Mouse (Mus musculus): ENCODE results near the gene Fam71e2.

The Fam71e2 gene

DNA sequence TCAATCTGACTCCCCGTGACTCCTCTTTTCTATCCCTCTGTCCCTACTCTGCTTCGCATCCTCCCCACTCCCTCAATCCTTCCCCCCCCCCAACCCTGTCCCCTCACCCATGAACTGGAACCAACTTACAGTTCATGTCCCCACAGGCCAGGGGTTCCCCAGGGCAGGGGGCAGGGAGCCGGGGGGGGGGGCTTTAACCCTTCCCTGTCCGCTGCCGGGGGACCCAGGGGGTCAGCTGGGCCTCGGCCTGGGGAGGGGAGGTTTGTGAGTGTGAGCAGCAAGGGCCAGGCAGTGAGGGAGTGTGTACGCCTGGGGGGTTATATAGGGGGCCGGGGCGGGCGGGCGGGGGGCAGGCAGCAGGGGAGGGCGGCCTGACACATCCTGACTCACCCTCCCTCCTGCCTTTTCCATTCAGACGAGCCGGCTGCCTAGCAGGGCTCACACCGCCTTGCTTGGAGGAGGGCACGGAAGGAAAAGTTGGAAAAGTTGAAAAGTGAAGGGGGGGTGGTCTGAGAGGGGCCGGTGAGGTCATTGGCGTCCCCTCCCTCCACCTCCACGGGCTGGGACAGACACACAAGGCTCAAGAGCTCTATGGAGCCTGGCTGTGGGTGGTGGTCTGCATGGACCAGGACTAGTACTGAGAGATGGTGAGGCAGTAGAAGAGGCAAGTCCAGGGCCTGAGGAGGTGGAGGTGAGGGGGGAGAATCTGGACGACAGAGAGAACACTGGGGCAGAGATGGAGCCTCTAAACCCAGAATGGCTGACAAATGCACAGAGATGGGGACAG is 6.9 kb upstream of the Fam71e2 start:
- no peak for DNase-seq

- peak; percentile 76 for DNase-seq
These were observed 6.0 kb upstream of the Fam71e2 start for GRCm38 (mm10) chr7:4776861-4777830.

- no peak for DNase-seq
These were observed 5.0 kb upstream of the Fam71e2 start for GRCm38 (mm10) chr7:4776131-4776530.

DNA sequence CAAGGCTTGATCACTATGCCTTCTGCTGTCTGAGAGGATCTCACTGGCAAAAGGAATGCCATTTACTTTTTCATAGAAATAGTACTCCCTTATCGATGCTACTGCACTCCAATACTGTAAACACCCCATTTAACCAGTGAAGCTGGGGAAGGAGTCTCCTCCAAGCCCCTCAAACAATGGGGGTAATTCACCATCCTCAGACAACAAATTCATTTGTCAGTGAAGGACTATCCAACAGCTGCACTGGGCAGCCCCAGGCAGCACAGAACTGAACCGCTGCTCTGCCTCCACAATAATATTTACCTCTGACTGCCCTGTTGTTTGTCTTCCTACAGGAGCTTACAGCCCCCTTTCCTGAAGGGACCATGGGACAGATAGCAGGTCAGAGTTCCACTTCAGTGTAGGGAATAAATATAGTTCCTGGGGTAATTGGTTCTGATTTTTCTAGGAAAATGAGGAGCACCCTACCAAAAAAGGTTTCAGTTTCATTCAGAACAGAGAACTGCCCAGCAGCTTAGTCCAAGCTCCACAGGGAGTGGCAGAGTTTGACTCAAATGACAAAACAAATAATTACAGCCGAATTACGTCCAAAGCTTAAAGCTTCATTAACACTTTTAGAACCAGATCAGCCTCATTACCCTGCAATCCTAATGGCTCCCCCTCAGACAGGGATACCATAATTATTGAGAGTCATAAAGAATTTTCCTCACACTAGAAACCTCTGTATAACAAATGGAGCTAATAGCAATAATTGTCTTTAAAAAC is 6.0 kb downstream of the Fam71e2 start:
- no peak for DNase-seq

DNA sequence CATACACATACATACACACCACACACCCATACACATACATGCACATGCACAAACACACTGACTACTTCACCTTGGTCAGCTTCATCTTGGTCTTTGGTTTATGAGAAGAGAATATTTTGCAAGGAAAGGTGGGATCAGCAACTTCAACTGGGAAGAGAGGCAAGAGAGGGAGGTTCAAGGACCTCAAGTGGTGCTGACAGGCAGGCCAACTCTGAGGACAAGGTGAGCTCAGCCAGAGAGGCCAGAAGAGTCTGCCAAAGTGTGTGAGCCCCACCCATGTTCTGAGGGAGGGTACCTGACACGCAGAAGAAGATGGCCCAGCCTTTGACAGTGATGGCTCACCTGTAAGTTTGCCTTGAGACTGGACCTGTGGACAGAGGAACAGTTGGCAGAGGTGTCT is 11.4 kb downstream of the Fam71e2 start:
- DNase-seq = no peak

DNA sequence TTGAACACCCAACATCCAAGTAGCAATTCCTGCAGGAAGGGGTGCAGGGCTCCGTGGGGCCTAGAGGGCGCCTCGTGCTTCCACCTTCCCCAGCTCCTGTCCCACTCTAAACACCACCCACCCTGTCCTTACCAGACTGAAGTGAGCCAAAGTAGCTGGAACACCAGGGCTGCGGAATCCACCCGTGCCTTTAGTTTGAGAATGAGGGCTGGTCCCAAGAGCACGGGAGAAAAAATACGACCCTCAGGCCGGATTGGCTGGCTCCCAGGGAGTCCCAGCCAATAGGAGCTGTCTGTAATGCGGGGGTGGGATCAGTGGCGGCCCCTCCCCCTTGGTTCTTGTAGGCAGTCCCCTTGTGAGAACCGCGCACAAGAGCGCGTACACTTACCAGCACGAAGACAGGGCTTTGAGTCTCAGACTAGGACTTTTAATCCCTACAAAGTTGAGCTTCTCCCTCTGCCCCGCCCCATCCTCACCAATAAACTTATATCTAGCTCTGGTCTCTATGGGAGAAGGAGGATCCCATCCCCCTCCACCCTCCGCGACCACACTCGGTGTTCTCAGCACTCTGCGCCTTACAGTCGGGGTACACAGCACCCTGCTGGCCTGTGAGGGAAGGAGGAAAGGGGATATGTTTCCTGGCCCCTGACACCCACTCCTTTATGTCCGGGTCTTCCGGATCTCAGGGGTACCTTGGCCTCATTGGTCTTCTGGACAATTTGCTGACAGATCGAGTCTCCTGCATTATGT is 18.1 kb downstream of the Fam71e2 start, which contains the start of gene Cox6b2:
Gene Cox6b2, minus strand, starts transcription at position 274 of the 750 bp plus-strand sequence.
- peak; percentile 96 for DNase-seq

GRCm38 (mm10) chr7:4751971-4752820 is 18.9 kb downstream of the Fam71e2 start:
- peak; percentile 89 for DNase-seq

- peak; percentile 54 for DNase-seq
These were observed 21.9 kb downstream of the Fam71e2 start for GRCm38 (mm10) chr7:4749169-4749568.

DNA sequence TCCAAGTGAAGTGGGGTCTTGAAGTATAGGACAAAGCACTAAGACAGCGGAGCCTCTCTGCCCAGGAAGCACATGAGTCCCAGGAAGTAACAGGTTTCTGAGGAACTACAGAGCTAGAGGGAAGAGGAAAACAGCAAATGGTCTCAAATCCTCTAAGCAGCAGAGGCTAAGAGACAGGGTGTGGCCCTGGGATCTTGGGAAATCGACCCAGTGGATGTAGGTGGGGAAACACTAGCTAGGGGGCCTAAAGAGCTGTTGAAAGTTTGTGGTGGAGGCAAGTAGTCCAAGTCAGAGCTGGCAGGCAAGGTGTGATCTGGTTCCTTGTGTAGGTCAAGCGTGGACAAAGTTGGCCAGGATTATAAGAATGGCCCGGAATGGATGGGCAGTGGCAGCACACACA is 22.8 kb downstream of the Fam71e2 start:
- peak; percentile 28 for DNase-seq

DNA sequence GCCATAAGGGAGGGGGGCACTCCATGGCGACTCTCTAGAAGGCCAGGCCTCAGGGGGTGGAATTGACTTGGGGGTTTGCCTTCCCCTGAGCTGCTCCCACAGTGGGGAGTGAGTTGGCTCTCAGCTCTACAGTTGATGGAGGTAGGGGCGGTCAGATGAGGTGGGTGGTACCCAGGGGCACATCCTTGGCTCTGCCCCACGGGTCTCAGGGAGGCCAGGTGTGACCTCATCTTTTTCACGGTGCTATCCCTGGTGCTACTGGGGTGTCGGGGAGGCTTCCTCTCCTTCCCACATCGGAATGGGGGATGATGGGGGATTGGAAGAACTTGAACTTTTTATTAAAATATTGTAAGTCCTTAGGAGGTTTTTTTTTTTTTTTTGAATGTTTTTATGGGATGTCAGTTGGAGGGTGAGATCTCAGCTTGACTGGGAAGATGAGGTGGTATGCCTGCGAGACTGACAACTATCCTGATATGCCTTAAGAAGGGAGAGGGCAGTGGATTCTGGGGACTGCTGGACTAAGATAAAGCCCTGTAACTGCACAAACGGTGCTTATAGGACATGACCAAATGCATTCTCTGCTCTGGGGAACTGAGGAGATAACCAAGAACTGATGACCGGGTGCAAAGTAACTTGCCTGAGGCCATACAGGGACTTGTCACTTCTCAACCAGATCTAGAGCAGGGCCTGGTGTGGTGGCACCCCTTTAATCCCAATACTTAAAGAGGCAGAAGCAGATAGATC is 23.8 kb downstream of the Fam71e2 start:
- DNase-seq = peak; percentile 74

DNA sequence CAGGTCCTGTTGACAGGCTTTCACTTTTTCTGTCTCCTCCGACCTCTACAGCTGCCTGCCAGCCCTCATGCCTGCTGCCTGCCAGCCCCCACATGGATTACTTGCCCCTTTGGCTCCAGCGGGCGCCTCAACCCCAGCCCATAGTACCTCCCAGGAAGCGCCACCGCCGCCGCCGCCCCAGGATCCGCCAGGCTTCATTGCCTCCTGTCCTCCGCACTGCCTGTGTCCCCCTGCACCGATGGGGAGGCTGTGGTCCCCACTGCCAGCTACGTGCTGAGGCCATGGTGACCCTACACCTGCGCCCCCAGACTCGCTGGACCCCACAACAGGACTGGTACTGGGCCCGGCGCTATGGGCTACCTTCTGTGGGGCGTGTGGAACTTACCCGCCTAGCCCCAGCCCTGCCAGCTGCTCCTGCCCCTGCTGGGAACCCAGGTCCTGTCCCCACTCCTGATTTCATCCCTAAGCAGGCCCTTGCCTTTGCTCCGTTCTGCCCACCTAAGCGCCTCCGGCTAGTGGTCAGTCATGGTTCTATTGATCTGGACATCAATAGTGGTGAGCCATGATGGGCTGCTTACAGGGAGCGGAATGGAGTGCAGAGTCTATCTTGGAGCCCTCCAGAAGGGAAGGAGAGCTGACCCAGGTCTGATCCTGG is 24.6 kb downstream of the Fam71e2 start:
- DNase-seq = peak; percentile 48

DNA sequence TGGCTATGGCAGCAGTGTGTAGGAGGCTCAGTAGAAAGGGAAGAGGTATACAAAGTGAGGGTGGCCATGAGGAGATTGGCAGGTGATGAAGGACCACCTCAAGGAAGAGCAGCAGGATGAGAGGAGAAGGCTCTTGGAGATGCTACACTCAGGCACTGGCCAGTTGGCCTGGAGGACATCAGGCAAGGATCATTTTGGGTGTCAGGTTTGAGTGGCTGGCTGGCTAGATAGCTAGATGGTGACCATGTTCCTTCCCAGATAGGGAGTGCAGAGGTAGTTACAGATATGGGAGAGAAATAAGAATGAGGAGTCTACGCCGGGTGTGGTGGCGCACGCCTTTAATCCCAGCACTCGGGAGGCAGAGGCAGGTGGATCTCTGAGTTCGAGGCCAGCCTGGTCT is 26.2 kb downstream of the Fam71e2 start:
- peak; percentile 49 for DNase-seq

GRCm38 (mm10) chr7:4743354-4743753 is 27.7 kb downstream of the Fam71e2 start:
- DNase-seq = peak; percentile 79

DNA sequence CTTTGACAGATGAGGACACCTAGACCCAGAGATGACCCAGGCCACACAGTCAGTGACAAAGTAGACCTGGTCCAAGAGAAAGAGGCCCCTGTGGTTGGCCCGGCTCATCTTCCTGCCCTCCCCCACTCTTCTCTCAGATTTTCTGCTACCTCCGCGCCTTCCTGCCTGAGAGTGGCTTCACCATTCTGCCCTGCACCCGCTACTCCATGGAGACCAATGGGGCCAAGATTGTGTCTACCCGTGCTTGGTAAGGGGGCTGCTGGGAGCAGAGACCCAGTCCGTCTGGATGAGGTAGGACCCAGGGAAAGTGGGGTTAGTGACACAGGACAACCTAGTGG is 28.7 kb downstream of the Fam71e2 start:
- DNase-seq = peak; percentile 37

DNA sequence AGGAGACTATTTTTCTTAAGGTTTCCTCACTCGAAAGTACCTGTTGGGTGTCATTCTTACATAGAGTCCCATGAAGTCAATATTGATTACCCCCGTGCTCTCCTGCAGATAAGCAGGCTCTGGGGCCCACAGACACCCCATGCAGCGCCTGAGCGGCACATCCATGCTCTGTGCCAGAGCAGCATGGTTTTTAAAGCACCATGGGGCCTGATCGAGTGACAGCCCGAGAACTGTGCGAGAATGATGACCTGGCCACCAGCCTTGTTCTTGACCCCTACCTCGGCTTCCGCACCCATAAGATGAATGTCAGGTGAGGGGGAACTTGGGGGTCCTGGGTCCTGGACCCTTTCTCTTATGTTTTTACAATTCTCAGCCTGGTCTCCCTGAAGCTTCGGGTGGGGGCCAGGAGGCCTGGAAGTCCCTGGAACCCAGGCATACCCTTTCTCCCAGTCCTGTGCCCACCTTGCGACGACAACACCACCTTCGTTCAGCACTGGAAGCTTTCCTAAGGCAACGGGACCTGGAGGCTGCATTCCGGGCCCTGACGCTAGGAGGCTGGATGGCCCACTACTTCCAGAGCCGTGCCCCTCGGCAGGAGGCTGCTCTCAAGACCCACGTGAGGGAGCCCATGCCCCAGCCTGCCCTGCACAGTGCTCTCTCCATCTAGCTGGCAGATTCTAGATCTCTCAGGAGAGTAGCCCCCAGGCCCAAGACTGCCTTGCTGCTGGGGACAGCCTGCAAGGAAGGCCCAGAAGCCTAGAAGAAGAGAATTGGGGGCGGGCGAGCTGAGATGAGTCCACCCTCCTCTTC is 29.2 kb downstream of the Fam71e2 start:
- peak; percentile 80 for DNase-seq

DNA sequence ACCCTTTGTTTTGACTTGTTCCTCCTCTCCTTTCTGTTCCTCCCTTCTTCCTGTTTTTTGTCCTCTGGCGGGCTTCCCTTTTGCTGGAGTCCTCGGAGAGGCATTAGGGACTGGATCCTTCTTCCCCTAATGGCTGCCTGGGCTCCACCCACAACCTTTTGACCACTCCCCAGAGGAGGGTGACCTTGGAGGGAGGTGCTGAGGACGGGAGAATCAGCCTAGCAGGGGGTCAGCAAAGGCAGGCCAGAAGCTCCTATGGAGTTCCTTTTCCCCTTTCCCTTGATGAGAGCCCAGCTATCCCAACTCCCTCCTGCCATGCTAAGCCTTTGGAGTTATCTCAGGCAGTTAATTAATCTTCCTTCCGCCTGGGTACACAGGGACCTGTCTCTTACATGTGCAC is 30.0 kb downstream of the Fam71e2 start:
- DNase-seq = peak; percentile 90

DNA sequence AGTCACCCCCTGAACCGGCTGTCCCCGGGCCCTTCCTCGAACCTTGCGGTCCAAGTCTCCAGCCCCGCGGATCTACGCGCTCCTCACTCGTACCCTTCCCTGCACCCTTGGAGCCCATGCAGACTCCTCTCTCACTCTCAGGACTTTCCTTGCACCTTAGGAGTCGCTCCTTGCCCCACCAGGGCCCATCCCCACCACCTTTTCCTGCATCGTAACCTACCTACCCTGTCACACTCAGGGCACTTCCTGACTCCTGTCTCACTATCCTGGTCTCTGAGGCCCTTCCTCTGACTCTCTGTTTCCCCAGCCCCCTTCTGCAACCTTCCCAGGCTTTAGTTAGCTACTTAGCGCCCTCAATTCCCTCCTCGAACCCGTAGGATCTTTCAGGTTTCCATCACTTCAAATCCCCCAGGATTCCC is 30.8 kb downstream of the Fam71e2 start:
- no peak for DNase-seq

DNA sequence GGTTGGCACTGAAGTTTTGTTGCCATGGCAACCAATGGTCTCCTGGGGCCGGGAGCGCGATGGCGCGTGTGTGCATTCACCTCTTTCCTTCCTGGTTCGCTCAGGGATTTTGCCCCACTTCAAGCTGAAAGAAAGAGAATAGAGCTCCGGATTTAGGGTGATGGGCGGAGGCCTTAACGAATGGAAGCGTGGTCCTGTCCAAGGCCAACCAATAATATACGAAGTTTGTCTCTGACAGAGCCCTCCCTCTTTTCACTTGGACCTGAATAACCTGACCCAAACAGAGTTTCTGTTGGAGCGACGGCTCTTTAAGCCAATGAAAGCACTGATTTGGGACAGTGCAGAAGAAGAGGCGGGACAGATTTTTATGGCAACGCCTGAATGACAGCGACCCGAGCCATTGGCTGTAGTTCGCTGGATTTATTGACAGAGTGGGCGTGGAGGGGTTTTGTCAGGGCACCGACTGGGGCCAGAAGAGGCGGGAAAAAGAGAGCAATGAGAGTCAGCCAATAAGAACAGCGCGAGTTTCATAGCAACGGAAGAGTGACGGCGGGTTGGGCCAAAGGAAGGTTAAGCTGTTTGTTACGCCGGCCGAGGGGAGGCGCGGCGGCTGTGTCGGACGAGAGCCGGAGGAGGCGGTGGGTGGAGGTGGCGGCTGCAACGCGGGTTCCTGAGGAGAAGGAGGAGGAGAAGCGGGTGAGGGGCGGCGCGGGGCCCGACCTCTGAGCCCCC is 31.4 kb downstream of the Fam71e2 start, which contains the start of gene Kmt5c:
Gene Kmt5c, plus strand, starts transcription at position 572 of the 732 bp plus-strand sequence.
- DNase-seq = peak; percentile 95

Measured in liver (tissue).